Mouse (Mus musculus): ENCODE measurements around the gene Stk36.

Gene Stk36

GRCm38 (mm10) chr1:74668371-74668770 lies 67.1 kb downstream of the Stk36 start:
- no peak for DNase-seq (ENCODE audit: low read depth, low spot score)

- peak; percentile 69 for DNase-seq (ENCODE audit: low read depth, low spot score)
Observed at GRCm38 (mm10) chr1:74672731-74673130, 71.5 kb downstream of the Stk36 start.

- DNase-seq (ENCODE audit: low read depth, low spot score) = no peak
Observed at GRCm38 (mm10) chr1:74676863-74677262, 75.6 kb downstream of the Stk36 start.

- DNase-seq (ENCODE audit: low read depth, low spot score) = no peak
Observed at GRCm38 (mm10) chr1:74677843-74678242, 76.6 kb downstream of the Stk36 start.
